Mouse (Mus musculus) cerebellum, adult 2 months (tissue): ENCODE measurements around the gene Nudcd2.

Experiments
- CTCF ChIP-seq: fragments of 200-500 bp; IDR thresholded peaks from 2 replicates; pipeline ENCODE4 v1.5.1; 2011; ENCODE audit warnings: low read depth, mild to moderate bottlenecking, control low read depth, low read length, moderate library complexity, borderline replicate concordance; ENCODE audit not compliant: insufficient read depth
- POLR2A ChIP-seq: fragments of 200-500 bp; IDR thresholded peaks from 2 replicates; pipeline ENCODE4 v1.6.1; 2011; ENCODE audit warnings: low read length, control low read depth, borderline replicate concordance; ENCODE audit not compliant: insufficient read depth

GRCm38 (mm10) chr11:40718324-40718723 lies 15.1 kb upstream of the Nudcd2 start:
- TF ChIP-seq POLR2A = no peak
- no peak for TF ChIP-seq CTCF
